Mouse (Mus musculus): ENCODE measurements around the gene Plekhb1. TPM values are rescaled to one million over a fixed set of nuclear protein-coding genes. Genes with fewer than 3 reads are reported as not detected.

The Plekhb1 gene
- polyA plus RNA-seq, 1 experiment from 2014 or later = 4.4 TPM

DNA sequence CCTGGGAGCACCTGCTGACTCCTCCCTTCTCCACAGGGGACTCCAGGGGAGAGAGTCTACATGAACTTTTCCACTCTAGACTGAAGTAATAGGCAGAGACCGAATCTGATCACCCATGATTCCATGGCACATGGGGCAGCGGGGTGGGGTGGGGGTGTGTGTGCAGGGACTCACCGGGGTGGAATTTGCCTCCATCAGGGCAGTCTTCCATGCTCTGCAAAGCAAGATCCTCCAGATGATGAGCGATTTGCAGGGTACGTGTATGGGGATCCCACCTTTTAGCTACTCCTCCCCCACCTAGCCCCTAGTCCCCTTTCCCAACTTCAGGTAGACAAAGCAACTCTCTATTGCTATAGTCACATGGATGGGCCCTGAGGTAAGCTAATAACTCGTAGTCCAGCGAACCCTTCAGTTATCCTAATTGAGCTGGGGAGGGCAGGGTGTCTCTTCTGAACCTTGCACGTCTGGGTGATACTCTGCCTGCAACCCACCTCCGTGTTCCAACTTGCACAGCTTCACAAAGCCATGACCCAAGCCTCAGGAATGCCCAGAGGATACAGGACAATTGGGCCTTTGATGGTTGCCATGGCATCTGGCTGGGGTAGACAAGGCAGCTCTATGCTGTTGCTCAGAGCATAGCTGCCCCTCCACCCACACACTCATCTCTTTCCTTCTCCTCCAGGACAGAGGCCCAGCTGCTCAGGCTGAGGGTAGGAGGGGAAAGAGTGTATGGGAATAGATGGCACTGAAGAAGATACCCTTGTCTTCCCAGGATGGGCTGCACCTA, 8.5 kb downstream of the Plekhb1 start:
- H3K4me1 ChIP-seq = peaks cover 28% of the 10 kb centered on the region
- H3K36me3 ChIP-seq (replicated peaks) = no peaks in the 10 kb centered on the region
- no peak overlapping the region for H3K9ac ChIP-seq
- peak; percentile 75 for ATAC-seq (ENCODE audit: low FRiP score)
- 60% methylated on average over 9 of the region's 9 CpGs for WGBS
- peak overlapping the region; percentile 68 for H3K27ac ChIP-seq
- H3K9me3 ChIP-seq = no peaks in the 10 kb centered on the region
- H3K4me3 ChIP-seq (replicated peaks) = no peak overlapping the region
- H3K27me3 ChIP-seq = no peaks in the 10 kb centered on the region
- H3K4me2 ChIP-seq = peak overlapping the region; percentile 24

DNA sequence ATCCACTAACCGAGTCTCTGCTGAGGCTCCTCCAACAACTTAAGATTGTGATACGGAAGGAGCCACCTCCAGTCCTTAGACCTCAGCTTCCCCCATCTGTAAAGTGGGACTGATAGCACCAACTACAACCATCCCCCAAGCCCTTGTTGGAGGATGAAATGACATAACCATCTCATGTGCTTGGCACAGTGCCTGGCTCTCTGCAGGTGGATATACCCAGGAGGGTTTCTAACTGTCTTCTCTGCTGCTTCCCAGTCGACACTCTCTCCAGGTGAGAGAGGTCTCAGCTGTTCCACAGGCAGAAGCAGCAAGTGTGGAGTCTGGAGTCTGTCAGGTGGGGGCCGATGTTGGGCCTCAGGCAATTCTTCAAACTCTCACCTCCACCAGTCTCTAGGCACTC, 11.2 kb downstream of the Plekhb1 start:
- Histone ChIP-seq H3K36me3 (replicated peaks) (no peaks in the 10 kb centered on the region), H3K4me1 (peaks cover 14% of the 10 kb centered on the region), H3K9me3 (no peaks in the 10 kb centered on the region), H3K9ac (no peak overlapping the region), H3K4me3 (replicated peaks) (no peak overlapping the region), H3K27ac (no peak overlapping the region), H3K4me2 (no peak overlapping the region), H3K27me3 (no peaks in the 10 kb centered on the region)
- ATAC-seq (ENCODE audit: low FRiP score) = no peak
- WGBS = 72% methylated on average over 4 of the region's 4 CpGs

DNA sequence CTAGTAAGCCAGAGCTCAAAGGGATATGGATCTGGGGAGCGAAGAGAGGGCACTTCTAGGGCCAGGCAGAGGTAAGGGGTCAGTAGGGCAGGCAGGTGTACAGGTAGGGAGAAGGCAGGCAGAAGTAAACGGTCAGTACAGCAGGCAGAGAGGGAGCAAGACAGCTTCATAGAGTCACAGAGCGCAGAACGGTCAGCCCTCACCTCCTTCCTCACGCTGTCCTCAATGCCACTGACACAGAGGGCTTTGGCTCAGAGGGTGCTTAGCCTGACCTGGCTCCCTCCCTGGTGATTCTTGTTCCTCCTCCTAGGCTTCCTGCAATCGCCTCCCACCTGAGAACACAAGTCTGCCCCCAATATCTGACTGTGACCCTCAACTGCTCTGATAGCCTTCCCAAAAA, 11.8 kb downstream of the Plekhb1 start:
- no peaks in the 10 kb centered on the region for H3K27me3 ChIP-seq
- no peaks in the 10 kb centered on the region for H3K9me3 ChIP-seq
- H3K36me3 ChIP-seq (replicated peaks) = no peaks in the 10 kb centered on the region
- H3K9ac ChIP-seq = no peak overlapping the region
- peaks cover 14% of the 10 kb centered on the region for H3K4me1 ChIP-seq
- H3K4me3 ChIP-seq (replicated peaks) = no peak overlapping the region
- WGBS = 88% methylated on average over 6 of the region's 6 CpGs
- ATAC-seq (ENCODE audit: low FRiP score) = no peak
- no peak overlapping the region for H3K4me2 ChIP-seq
- no peak overlapping the region for H3K27ac ChIP-seq

DNA sequence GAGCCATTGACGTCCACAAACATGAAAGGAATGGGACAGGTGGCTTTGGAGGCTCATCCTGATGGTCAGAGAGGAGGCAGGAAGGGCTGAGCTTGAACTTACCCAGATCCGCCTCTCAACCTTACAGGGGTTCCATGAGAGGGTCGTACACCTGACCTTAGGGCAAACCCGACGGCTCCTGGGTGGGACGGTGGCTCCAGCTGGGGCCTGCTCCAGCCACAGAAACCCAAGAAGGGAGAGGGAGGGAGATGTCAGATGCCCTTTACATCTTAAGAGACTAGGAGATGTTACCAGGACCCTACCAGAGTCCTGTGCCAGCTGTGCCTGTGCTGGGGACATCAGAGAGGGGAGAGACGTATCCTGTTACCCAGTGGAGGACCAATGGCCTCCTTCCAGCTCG, 12.4 kb downstream of the Plekhb1 start:
- ATAC-seq (ENCODE audit: low FRiP score) = no peak
- peaks cover 14% of the 10 kb centered on the region for H3K4me1 ChIP-seq
- H3K4me2 ChIP-seq = no peak overlapping the region
- H3K9ac ChIP-seq = no peak overlapping the region
- 76% methylated on average over 8 of the region's 8 CpGs for WGBS
- H3K36me3 ChIP-seq (replicated peaks) = 0 out of 2 replicates have a peak, but pooled peaks cover 2% of the 10 kb centered on the region
- H3K27ac ChIP-seq = no peak overlapping the region
- no peaks in the 10 kb centered on the region for H3K27me3 ChIP-seq
- H3K4me3 ChIP-seq (replicated peaks) = no peak overlapping the region
- no peaks in the 10 kb centered on the region for H3K9me3 ChIP-seq

DNA sequence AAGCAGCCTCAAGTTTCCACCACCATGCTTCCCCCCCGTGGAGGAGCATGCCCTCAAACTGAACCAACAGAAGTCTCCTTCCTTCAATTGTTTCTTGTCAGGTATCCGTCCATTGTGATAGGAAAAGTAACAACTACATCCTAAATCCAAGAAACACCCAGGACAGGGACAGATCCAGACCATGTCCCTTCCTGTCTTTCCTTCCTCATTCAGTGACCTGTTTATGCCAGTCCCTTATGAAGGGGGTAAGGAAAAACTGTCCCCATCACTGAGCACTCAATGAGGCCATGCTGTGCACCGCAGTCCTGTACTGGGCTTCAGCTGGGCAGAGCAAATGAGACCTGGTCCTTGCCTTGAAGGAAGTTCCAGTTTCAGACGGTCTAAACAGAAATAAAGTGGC, 13.1 kb downstream of the Plekhb1 start:
- WGBS = 77% methylated on average over 4 of the region's 4 CpGs
- no peak for ATAC-seq (ENCODE audit: low FRiP score)
- no peaks in the 10 kb centered on the region for H3K9me3 ChIP-seq
- H3K4me2 ChIP-seq = no peak overlapping the region
- no peak overlapping the region for H3K9ac ChIP-seq
- no peak overlapping the region for H3K27ac ChIP-seq
- H3K36me3 ChIP-seq (replicated peaks) = 0 out of 2 replicates have a peak, but pooled peaks cover 3% of the 10 kb centered on the region
- H3K4me3 ChIP-seq (replicated peaks) = no peak overlapping the region
- H3K27me3 ChIP-seq = no peaks in the 10 kb centered on the region
- peaks cover 9% of the 10 kb centered on the region for H3K4me1 ChIP-seq

DNA sequence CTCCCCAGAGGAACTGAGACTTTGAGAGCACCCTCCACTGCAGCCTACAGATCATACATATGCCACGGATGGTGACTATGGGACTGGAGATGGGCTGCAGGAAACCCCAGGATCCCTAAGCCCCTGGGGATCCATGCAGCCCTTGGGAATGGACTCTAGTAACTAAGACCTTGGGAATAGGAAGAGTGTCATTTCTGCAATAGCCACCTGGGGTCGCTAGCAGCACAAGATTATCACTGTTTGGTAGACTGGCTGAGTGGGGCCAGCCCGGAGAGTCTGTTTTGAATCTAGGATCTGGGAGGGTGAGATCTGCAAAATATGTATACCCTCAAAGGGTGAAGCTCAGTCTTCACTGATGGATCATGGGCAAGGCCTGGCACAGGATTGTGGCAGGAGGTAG, 17.1 kb downstream of the Plekhb1 start:
- Histone ChIP-seq H3K4me3 (replicated peaks) (no peak overlapping the region), H3K4me1 (no peaks in the 10 kb centered on the region), H3K27ac (no peak overlapping the region), H3K9me3 (no peaks in the 10 kb centered on the region), H3K4me2 (no peak overlapping the region), H3K27me3 (no peaks in the 10 kb centered on the region), H3K36me3 (replicated peaks) (peaks cover 9% of the 10 kb centered on the region), H3K9ac (no peak overlapping the region)
- WGBS = 37% methylated on average over 3 of the region's 3 CpGs
- no peak; the same call in 1 of the 2 replicates for ATAC-seq (ENCODE audit: low FRiP score)

DNA sequence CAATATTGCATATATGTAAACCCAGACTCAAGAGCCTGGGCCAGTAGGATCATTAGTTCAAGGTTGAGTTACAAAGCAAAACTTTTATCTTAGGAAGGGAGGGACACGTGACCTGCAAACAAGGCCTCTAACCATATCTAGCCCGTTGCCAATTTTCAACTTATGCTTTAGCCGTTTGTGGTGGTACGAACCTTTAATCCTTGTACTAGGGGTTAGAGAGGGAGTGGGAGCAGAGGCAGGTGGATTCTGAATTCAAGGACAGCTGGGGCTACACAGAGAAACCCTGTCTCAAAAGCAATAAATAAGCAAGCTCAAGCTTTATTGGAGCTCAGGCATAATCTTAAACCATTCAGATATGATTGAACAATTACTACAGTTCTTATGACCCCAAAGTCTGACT, 19.8 kb downstream of the Plekhb1 start:
- H3K4me2 ChIP-seq = no peak overlapping the region
- no peak overlapping the region for H3K9ac ChIP-seq
- no peaks in the 10 kb centered on the region for H3K4me1 ChIP-seq
- ATAC-seq (ENCODE audit: low FRiP score) = no peak
- no peaks in the 10 kb centered on the region for H3K27me3 ChIP-seq
- H3K36me3 ChIP-seq (replicated peaks) = peaks cover 17% of the 10 kb centered on the region
- H3K4me3 ChIP-seq (replicated peaks) = no peak overlapping the region
- WGBS = 91% methylated on average over 4 of the region's 4 CpGs
- H3K9me3 ChIP-seq = no peaks in the 10 kb centered on the region
- H3K27ac ChIP-seq = no peak overlapping the region

DNA sequence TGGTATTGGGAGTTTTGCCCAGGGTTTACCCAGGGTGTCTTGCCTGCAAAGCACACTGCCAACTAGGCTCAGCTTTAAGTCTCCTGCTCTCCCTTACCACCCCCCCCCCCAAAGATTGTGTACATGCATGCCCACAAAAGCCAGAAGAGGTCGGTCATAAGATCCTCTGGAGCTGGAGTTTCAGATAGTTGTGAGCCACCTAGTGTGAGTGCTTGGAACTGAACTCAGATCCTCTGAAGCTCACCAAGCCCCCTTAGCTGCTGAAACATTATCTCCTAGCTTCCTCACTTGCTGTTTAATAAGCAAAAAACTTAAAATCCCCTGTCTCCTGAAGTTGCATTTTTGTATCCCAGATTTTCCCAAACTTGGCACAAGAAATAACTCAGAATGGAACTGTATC, 24.6 kb downstream of the Plekhb1 start:
- Histone ChIP-seq H3K9me3 (no peaks in the 10 kb centered on the region), H3K27me3 (no peaks in the 10 kb centered on the region), H3K4me2 (no peak overlapping the region), H3K27ac (no peak overlapping the region), H3K36me3 (replicated peaks) (peaks cover 26% of the 10 kb centered on the region), H3K9ac (no peak overlapping the region), H3K4me3 (replicated peaks) (no peak overlapping the region), H3K4me1 (no peaks in the 10 kb centered on the region)
- no peak for ATAC-seq (ENCODE audit: low FRiP score)
- 15% methylated on average over 1 of the region's 1 CpGs for WGBS

DNA sequence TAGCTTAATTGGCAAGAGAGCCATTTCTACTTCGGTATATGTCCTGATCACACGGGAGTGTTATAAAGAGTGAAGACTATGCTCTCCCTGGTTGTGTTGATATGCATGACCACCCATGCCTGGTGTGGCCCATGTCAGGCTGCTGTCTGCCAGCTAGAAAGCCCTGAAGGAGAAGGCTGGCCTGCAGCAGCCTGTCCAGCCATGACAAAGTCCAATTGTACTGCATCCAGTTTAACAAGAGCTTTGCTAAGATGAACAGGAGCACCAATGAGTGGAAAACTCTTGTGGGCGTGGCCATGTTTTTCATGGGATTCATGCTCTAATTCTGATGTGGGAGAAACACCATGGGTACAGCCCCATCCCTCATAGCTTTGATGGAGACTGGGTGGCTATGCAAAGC, 37.7 kb downstream of the Plekhb1 start:
- no peak overlapping the region for H3K9ac ChIP-seq
- H3K4me1 ChIP-seq = peaks cover 4% of the 10 kb centered on the region; the same call in 1 of the 2 replicates
- H3K27ac ChIP-seq = no peak overlapping the region
- 90% methylated on average over 3 of the region's 3 CpGs for WGBS
- no peak overlapping the region for H3K4me2 ChIP-seq
- ATAC-seq (ENCODE audit: low FRiP score) = no peak
- no peaks in the 10 kb centered on the region for H3K27me3 ChIP-seq
- peaks cover 3% of the 10 kb centered on the region; the same call in 1 of the 2 replicates for H3K36me3 ChIP-seq (replicated peaks)
- H3K4me3 ChIP-seq (replicated peaks) = no peak overlapping the region
- H3K9me3 ChIP-seq = no peaks in the 10 kb centered on the region

DNA sequence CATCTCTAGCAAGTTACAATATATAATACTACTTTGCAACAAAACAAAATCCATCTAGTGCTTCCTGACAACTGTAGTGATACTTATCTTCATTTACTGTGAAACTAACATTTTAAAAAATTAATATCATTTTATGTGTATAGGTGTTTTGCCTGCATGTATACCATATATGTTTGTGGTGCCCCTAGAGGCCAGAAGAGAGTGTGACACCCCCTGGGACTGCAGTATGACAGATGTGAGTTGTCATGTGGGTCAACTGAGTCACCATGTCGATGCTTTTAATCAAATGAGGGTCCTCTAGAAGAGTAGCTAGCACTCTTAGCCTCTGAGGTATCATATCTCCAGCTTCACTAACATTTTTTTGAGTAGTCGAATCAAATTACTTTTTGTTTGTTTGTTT, 39.9 kb downstream of the Plekhb1 start:
- WGBS = 91% methylated on average over 2 of the region's 2 CpGs
- H3K4me2 ChIP-seq = no peak overlapping the region
- no peaks in the 10 kb centered on the region for H3K9me3 ChIP-seq
- no peaks in the 10 kb centered on the region for H3K27me3 ChIP-seq
- peaks cover 4% of the 10 kb centered on the region; the same call in 1 of the 2 replicates for H3K4me1 ChIP-seq
- no peaks in the 10 kb centered on the region for H3K36me3 ChIP-seq (replicated peaks)
- H3K27ac ChIP-seq = no peak overlapping the region
- ATAC-seq (ENCODE audit: low FRiP score) = no peak
- H3K9ac ChIP-seq = no peak overlapping the region
- H3K4me3 ChIP-seq (replicated peaks) = no peak overlapping the region

DNA sequence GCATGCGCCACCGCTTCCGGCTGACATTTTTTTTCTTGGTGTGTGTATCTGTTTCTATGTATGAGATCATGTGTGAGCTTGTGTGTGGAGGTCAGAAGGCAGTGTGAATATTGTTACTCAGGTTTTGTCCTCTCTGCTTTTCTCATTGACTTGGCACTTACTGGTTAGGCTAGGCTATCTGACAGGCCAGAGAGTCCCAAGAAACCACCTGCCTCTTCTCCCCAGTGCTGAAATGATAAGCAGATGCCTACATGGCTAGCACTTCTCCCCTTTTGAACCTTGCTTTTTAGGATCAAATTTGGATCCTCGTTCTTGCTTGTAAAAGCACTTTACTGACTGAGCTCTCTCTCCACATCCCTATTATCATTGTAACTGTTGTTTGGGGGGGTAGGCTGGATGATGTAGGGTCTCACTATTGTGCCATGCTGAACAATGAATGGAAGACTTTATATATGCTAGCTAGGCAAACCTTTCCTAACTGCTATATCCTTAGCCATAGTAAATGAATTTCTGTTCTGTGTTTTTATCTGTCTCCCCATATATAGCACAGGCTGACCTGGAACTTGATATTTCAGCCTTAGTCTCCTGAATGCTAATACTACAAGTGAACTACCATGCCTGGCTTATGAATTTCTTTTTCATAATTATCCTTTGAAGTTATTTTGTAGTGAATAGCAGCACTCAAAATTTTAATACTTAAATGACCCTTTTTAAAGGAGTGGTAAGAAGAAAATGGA, 45.9 kb downstream of the Plekhb1 start:
- H3K4me1 ChIP-seq = no peaks in the 10 kb centered on the region
- no peaks in the 10 kb centered on the region for H3K9me3 ChIP-seq
- no peak overlapping the region for H3K4me3 ChIP-seq (replicated peaks)
- no peak overlapping the region for H3K4me2 ChIP-seq
- 91% methylated on average over 4 of the region's 4 CpGs for WGBS
- no peaks in the 10 kb centered on the region for H3K36me3 ChIP-seq (replicated peaks)
- no peak overlapping the region for H3K27ac ChIP-seq
- no peaks in the 10 kb centered on the region for H3K27me3 ChIP-seq
- ATAC-seq (ENCODE audit: low FRiP score) = no peak
- no peak overlapping the region for H3K9ac ChIP-seq

DNA sequence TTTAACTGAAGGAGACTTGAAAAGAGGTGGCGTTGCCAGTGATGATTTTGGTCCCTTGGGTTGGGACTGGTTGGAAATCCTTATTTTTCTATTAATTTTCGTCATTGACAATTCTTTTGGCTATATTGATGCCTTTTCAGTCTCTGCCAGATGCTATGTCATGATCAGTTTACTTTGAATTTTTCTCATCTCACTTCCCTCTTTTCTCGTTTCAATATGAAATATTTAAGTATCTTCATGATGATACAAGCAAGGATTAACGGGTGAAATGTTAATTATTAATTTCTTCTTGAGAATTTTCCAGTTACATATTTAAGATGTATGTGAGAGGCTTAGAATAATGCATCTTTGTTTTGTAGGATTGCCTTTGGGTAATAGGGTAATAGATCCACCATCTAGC, 53.3 kb downstream of the Plekhb1 start:
- Histone ChIP-seq H3K9me3 (no peaks in the 10 kb centered on the region), H3K36me3 (replicated peaks) (no peaks in the 10 kb centered on the region), H3K27ac (peak overlapping the region; percentile 99), H3K9ac (peak overlapping the region; percentile 99), H3K4me2 (peak overlapping the region; percentile 68), H3K4me1 (peaks cover 17% of the 10 kb centered on the region), H3K27me3 (peaks cover 3% of the 10 kb centered on the region), H3K4me3 (replicated peaks) (peak overlapping the region; percentile 97)
- 26% methylated on average over 4 of the region's 4 CpGs for WGBS
- no peak for ATAC-seq (ENCODE audit: low FRiP score)

Data from forebrain, embryonic 12.5 days (tissue).